Mouse (Mus musculus): ENCODE data around the gene Wdr31. TPM values are rescaled to one million over a fixed set of nuclear protein-coding genes. Genes with fewer than 3 reads are reported as not detected.
"Not testable (repeated sequence)": the region's sequence is repeated elsewhere in the genome, so short reads cannot be mapped to it uniquely, and the experiment has no call there.

Gene Wdr31
- polyA plus RNA-seq, 1 experiment, result 8.4 TPM

GRCm38 (mm10) chr4:62496815-62497214, 26.1 kb upstream of the Wdr31 start:
- peak; percentile 58 to 79 for DNase-seq (ENCODE audit: extremely low spot score in 1 of 2, low spot score in 1 of 2)

- no peak for DNase-seq (ENCODE audit: extremely low spot score in 1 of 2, low spot score in 1 of 2)
Measured at GRCm38 (mm10) chr4:62495946-62496345, 25.2 kb upstream of the Wdr31 start.

- DNase-seq (ENCODE audit: extremely low spot score in 1 of 2, low spot score in 1 of 2), result no peak
Measured at GRCm38 (mm10) chr4:62494230-62494629, 23.5 kb upstream of the Wdr31 start.

DNA sequence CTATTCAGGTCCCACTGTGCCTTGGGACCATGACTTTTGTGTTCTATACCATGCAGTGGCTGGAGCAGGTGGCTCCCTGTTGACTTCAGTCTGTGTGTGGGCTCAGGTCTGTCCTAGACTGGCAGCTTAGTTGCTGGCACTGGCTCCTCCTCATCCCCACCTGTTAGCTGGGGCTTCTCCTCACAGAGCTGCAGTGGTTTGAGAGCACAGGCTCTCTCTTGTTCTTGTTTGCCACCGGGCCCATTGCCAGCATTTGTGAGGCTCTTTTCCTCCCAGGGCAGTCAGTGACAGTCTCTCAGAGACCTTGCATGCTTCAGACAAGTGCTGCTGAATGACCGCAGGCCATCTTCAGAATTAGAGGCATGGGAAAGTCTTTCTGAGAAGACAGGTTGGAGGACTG, 22.0 kb upstream of the Wdr31 start:
- DNase-seq (ENCODE audit: extremely low spot score in 1 of 2, low spot score in 1 of 2), result no peak

- no peak for DNase-seq (ENCODE audit: extremely low spot score in 1 of 2, low spot score in 1 of 2)
Measured at GRCm38 (mm10) chr4:62487914-62488313, 17.2 kb upstream of the Wdr31 start.

- DNase-seq (ENCODE audit: extremely low spot score in 1 of 2, low spot score in 1 of 2), result no peak
Measured at GRCm38 (mm10) chr4:62487172-62487571, 16.5 kb upstream of the Wdr31 start.

DNA sequence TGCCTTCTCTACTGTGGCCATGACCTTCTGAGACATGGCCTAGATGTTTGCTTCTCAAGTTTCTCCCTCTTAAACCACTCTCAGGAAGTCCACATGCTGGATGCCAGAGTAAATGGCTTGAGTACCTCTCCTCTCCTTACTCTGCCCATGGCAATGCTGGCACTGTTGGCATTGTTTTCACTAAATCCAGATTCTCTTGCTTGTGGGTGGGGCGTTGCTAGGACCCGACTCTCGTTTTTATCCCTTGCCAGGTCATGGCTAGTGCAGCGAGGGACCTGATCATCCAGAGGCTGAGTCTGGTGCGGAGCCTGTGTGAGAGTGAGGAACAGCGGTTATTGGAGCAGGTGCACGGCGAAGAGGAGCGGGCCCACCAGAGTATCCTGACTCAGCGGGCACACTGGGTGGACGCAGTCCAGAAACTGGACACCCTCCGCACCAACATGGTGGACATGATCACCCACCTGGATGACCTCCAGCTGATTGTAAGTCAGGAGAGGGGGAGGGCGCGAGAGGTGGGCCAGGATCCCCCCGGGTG, 15.5 kb upstream of the Wdr31 start:
- no peak for DNase-seq (ENCODE audit: extremely low spot score in 1 of 2, low spot score in 1 of 2)

DNA sequence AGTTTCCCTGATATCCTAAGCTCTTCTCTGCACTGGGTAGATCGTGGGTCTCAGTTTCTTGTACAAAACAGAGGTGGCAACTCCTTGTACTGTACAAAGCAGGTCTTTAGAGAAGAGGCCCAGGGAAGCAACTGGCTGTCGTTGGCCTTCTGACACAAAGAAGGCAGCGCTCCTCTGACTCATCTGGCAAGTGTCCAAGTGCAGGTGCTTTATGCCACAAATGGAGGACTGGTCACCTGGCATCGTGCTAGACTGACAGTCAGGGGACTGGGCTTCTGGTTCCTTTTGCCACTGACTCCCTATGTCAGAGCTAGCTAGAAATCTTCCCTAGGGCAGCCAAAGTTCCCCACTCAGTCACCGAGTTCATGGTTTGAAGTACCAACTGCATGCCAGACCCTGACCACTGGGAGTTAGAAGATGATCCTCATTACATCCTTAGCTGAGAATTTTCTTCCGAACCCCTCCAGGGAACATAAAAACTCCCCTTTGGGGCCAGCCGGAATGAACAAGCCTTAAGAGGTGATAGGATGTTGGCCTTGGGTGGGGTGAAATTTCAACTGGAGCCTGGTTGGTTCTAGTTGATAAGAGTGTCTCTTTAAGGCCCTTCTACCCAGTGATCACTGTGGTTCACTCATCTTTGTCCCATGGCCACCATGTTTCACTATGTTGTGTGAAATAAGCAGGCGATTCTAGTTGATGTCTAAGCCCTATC, 14.9 kb upstream of the Wdr31 start:
- no peak for DNase-seq (ENCODE audit: extremely low spot score in 1 of 2, low spot score in 1 of 2)

DNA sequence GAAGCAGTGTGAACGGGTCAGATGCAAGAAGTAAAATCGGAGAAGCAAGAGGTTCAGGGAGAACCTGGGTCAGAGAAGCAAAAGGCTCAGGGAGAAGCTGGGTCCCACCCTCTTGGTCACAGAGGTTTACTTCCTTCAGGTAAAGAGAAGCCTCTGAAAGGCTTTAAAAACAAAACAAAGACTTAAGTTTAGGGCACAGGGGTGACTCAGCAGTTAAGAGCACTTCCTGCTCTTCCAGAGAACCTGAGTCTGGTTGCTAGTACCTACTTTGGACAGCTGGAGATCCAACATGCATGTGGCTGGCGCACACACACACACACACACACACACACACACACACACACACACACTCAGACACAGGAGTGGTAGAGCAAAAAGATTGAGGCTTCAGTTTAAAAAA, 14.2 kb upstream of the Wdr31 start:
- no peak for DNase-seq (ENCODE audit: extremely low spot score in 1 of 2, low spot score in 1 of 2)

- no peak for DNase-seq (ENCODE audit: extremely low spot score in 1 of 2, low spot score in 1 of 2)
Measured at GRCm38 (mm10) chr4:62480709-62481605, 10.3 kb upstream of the Wdr31 start.

DNA sequence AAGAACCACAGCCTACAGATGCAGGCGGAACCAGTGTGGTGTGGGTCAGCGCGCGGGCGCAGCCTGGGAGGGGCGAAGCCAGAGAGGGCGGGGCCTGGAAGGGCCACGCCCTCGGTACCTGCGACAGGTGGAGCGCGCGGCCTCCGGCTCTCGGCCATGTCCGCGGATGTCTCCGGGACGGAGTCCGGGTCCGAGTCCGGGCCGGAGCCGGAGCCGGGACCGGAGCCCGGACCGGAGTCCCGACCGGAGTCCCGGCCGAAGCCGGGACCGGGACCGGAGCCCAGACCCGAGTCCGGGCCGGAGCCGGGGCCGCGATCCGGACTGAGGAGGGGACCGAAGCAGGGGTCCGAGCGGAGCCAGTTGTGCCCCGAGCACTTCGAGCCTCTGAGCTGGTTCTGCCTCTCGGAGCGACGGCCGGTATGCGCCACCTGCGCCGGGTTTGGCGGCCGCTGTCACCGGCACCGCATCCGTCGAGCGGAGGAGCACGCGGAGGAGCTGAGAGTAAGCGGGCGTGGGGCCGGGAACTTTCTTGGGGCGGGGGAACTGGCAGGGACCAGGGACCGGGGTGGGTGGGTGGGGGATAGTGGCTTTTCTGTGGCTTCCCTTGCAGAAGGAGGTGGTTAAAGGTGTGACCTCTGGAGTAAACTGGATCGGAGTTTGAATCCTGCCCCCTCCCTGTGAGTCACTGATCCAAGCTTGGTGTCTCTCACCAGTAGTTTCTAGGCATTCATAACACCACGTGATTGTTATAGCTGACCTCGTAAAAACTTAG, 9.4 kb upstream of the Wdr31 start, which contains the start of gene Bspry:
Bspry (plus strand) TSS at position 117 of the 772 bp plus-strand sequence.
- no peak for DNase-seq (ENCODE audit: extremely low spot score in 1 of 2, low spot score in 1 of 2)

- not testable (repeated sequence) for DNase-seq (ENCODE audit: extremely low spot score in 1 of 2, low spot score in 1 of 2)
Measured at GRCm38 (mm10) chr4:62479593-62479936, 8.9 kb upstream of the Wdr31 start.

DNA sequence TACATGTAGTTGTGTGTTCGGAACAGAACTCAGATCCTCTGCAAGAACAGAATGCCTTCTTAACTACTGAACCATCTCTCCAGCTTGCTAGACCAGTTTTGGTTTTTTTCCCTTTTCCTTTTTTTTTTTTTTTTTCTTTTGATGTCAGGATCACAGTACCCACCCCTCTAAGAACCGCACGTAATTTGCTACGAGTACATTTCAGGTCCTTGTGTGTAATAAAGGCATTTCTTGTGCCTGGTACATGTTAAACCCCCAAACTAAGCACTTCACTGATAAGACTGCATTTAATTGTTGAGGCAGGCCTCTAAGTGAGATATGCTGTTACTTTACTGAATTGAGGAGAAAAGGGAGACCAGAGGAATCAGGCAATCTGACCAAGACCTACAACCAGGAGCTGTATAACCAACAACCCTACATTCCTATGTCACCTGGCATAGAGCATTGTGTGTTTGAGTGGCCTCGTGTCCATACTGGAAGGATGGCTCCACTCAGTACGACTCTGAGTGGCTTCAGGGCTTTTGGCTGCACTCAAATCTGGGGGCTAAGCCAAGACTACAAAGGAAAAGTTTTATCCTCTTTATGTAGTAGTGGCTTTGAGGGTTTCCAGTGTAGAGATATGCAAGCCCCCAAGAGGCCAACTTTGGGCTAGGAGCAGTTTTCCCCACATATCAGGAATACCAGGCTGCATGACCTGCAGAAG, 7.0 kb upstream of the Wdr31 start:
- DNase-seq (ENCODE audit: extremely low spot score in 1 of 2, low spot score in 1 of 2), result no peak

GRCm38 (mm10) chr4:62475793-62476192, 5.1 kb upstream of the Wdr31 start:
- DNase-seq (ENCODE audit: extremely low spot score in 1 of 2, low spot score in 1 of 2), result no peak

DNA sequence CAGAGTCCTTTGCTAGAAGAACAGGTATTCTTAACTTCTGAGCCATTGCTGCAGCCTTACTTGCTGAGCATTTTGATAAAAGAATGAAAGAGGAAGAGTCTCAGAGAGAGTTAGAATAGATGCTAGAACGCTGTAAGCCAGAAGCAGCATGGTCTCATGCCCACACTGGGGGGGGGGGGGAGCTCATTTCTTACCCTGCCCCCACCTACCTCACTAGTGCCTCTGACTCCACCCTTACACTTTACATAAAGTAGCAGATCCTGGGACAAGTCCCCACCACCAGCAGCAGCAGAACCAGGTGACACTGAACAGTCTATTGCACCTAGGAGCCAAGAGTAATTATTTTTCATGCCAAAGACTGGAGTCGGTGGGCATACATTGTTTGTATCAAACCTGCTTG, 4.4 kb upstream of the Wdr31 start:
- no peak for DNase-seq (ENCODE audit: extremely low spot score in 1 of 2, low spot score in 1 of 2)

DNA sequence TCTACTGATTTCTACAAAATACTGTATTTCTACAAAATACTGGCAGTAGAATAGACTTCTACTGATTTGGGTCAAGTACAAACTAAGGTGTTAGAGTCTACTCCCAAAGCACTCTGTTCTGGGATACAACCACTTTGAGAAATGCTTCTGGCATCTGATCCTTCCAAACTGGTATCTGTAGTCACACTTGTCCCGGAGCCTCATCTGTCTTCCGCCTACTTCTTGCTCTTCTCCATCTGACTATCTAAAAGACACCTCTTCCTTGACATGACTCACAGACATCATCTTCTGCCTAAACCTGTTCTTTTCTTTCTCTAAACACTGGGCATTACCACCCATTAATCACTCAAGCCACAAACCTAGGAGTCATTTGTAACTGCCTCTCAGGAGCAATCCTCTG, 1.4 kb upstream of the Wdr31 start:
- DNase-seq (ENCODE audit: extremely low spot score in 1 of 2, low spot score in 1 of 2), result peak; percentile 38 to 62

DNA sequence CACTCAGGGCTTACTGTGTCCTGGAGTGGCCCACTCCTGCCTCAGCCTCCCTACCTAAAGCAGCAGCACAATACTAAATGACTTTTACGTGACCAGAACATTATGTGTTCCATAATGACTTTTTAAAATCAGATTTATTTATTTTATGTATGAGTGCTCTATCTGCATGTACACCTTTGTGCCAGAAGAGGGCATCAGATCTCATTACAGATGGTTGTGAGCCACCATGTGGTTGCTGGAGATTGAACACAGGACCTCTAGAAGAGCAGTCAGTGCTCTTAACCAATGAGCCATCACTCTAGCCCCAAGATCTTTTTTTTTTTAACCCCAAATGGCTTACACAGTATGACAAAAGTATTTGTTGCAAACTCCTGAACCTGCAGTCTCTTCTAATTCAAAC, 2.5 kb downstream of the Wdr31 start:
- DNase-seq (ENCODE audit: extremely low spot score in 1 of 2, low spot score in 1 of 2), result no peak

DNA sequence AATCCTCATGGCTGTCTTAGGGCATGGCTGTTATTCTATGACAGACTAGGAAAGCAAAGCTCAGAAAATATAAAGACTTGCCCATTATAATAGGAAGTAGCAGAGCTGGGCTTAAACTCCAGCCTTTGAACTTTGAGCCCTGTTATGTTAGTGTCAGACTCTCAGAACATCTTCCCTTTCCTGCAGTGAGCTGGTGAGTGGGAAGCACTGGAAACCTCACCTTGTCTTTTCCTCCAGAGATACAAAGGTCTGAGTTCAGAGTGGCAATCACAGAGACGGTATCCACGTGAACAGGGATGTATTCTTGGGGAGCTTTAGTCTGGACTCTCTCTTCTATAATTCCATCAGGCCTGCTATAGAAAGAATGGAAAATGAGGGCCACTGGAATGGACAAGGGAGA, 7.6 kb downstream of the Wdr31 start:
- no peak for DNase-seq (ENCODE audit: extremely low spot score in 1 of 2, low spot score in 1 of 2)

DNA sequence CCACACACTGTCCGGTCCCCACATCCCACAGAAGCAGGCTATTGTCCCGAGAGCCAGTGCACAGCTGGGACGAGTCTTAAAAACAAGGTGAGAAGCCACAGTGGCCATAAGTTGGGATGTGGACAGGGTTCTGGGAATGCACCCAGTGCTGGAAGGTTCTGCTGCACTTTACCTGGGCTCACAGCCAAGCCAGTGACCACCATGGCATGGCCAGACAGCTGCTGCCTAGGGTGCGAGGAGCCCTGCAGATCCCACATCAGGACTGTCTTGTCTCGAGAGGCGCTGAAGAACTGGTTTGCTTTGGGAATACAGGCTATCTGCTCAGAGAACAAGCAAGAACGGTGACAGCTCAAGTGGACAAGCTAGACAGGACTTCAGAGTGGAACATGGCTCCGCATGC, 10.3 kb downstream of the Wdr31 start:
- no peak for DNase-seq (ENCODE audit: extremely low spot score in 1 of 2, low spot score in 1 of 2)

DNA sequence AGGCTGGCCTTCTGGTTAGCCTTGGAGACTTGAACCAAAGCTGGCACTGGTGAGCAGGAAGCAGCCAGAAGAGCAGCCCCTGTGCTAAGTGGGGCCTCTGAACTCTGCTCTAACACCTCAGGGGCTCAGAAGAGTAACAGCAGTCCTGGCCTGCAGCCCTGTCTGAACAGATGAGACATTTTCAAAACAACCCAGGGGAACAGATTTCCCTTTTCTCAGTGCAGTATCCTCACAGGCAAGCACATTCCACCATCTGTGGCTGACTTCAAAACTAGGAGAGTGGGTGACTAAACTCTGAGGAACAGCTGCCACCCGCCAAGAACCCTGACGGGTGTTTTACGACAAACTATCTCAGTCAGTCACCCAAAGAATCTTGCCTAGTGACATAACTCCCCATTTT, 11.6 kb downstream of the Wdr31 start:
- peak; percentile 65 to 75 for DNase-seq (ENCODE audit: extremely low spot score in 1 of 2, low spot score in 1 of 2)
